Mouse (Mus musculus) ES-E14 (cell line): ENCODE measurements around the gene Polg.

Source experiments
- CHD2 ChIP-seq: IDR thresholded peaks from 2 replicates; pipeline ENCODE4 v1.6.1; 2014; ENCODE audit warnings: mild to moderate bottlenecking, low read depth, low read length, inconsistent platforms
- HCFC1 ChIP-seq: IDR thresholded peaks from 2 replicates; pipeline ENCODE4 v1.6.1; 2012; ENCODE audit warnings: low read length, inconsistent platforms, borderline replicate concordance; ENCODE audit not compliant: insufficient read depth
- MAFK ChIP-seq: IDR thresholded peaks from 2 replicates; pipeline ENCODE4 v1.6.1; 2014; ENCODE audit warnings: mild to moderate bottlenecking, low read depth, low read length, inconsistent platforms; ENCODE audit not compliant: insufficient read depth
- ZC3H11A ChIP-seq: IDR thresholded peaks from 2 replicates; pipeline ENCODE4 v1.6.1; 2012; ENCODE audit warnings: low read depth, mild to moderate bottlenecking, inconsistent platforms, low read length, borderline replicate concordance
- ZNF384 ChIP-seq: IDR thresholded peaks from 2 replicates; pipeline ENCODE4 v1.6.1; 2012; ENCODE audit warnings: low read depth, low read length, inconsistent platforms

DNA sequence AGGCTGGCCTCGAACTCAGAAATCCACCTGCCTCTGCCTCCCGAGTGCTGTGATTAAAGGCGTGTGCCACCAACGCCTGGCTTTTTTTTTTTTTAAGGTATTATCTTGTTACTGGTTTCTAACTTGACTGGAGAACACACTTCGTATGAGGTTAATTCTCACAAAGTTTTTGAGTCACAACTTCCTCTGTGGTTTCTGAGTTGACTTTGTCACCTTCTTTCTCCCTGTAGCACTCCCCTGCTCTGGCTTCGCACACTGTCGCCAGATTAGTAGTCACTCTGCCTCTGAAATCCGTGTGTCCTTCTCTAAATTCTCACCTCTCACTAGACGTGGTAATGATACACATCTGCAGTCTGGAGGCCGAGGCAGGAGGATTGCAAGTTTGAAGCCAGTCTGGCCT lies 43.3 kb downstream of the Polg start:
- TF ChIP-seq CHD2, result no peak
- no peak for TF ChIP-seq HCFC1
- no peak for TF ChIP-seq MAFK
- TF ChIP-seq ZNF384, result no peak
- TF ChIP-seq ZC3H11A, result no peak
